Mouse (Mus musculus) MEL (cell line): ENCODE results near the gene Gm37240.

ENCODE experiments used
- E2F4 ChIP-seq: IDR thresholded peaks from 2 replicates; pipeline ENCODE4 v1.6.1; 2011; ENCODE audit warnings: low read depth, low read length, improper control_type of control experiment, borderline replicate concordance
- MAFK ChIP-seq: IDR thresholded peaks from 2 replicates; pipeline ENCODE4 v1.6.1; 2011; ENCODE audit warnings: low read depth, mild to moderate bottlenecking, low read length, improper control_type of control experiment, borderline replicate concordance
- NELFE ChIP-seq: IDR thresholded peaks from 2 replicates; pipeline ENCODE4 v1.6.1; 2011; ENCODE audit warnings: low read depth, low read length, improper control_type of control experiment
- POLR2A ChIP-seq, 2 experiments: IDR thresholded peaks; 2 replicates each; pipeline ENCODE4 v1.6.1; 2011 to 2012; ENCODE audit warnings: low read length in 2 of 2, mild to moderate bottlenecking in 2 of 2, control low read depth in 1 of 2, improper control_type of control experiment in 1 of 2, low read depth in 1 of 2, moderate library complexity in 1 of 2; ENCODE audit not compliant: control insufficient read depth in 1 of 2, insufficient read depth in 1 of 2, poor library complexity in 1 of 2
- SIN3A ChIP-seq: IDR thresholded peaks from 2 replicates; pipeline ENCODE4 v1.6.1; 2012; ENCODE audit warnings: low read length, improper control_type of control experiment, inconsistent platforms

DNA sequence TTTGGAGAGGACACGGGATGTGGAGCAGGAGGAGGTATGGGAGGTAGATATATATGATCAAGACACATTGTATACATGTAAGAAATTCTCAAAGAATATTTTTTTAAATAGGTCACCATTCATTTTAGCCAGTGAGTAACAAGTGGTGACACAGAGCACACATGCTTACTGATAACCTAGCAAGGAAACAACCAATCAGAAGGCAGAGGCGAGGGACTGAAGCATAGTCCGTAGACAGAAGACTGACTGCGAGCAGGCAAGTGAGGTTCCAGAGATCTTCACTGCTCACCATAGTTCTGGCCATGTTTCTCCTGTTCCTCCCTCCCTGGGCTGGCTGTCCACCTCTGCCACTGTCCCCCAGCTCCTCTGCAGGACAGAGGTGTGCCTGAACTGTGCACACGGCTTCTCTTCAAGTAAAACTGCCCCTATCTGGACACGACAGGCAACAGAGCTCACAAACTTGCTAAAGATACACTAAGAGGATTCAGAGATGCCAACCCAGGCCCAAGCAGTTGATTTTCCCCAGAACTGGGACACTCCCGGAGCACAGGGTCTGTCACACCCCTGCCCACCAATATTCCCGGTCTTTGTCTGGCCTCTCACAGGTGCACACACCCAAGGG is 207.9 kb downstream of the Gm37240 start:
- no peak for TF ChIP-seq SIN3A
- no peak for TF ChIP-seq MAFK
- TF ChIP-seq NELFE: no peak
- TF ChIP-seq POLR2A (IDR thresholded peaks at IDR 0.05; ENCODE audit: control insufficient read depth in 1 of 2, insufficient read depth in 1 of 2, low read depth in 1 of 2, low read length in 2 of 2, poor library complexity in 1 of 2): no peak
- no peak for TF ChIP-seq E2F4
